Mouse (Mus musculus) NIH3T3 (cell line): ENCODE measurements around the gene Kif1c.

Source experiments
- DNase-seq: peaks from one replicate; pipeline ENCODE4 v3.0.0-alpha.2; 2012; ENCODE audit warnings: low read depth

Gene Kif1c

DNA sequence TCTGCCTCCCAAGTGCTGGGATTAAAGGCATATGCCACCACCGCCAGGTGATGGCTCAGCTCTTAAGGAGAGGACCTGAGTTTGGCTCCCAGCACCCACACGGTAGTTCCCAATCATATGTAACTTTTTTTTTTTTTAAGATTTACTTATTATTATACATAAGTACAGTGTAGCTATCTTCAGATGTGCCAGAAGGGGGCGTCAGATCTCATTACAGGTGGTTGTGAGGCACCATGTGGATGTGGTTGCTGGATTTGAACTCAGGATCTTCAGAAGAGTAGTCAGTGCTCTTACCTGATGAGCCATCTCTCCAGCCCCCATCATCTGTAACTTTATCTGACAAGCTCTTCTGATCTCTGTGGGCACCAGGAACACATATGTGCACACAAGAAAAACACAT lies 3.0 kb upstream of the Kif1c start:
- peak; percentile 38 for DNase-seq

DNA sequence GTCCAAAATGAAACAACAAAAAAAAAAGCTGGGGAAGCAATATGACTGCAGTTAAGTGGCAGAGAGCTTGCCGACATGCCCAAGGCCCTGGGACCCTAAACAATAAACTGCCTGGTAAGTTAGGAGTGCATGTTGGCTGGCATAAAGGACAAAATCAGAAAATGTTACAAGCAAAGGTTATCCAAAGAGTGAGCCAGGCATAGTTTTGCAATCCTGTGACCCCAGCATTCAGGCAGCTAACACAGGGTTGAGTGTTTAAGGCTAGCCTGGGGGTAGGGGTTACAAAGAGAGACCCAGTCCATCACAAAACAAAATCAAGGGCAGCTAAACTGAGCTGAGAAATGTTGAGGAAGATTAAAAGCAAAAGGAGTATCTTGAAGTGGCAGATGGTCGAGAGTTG lies 1.3 kb upstream of the Kif1c start:
- no peak for DNase-seq

DNA sequence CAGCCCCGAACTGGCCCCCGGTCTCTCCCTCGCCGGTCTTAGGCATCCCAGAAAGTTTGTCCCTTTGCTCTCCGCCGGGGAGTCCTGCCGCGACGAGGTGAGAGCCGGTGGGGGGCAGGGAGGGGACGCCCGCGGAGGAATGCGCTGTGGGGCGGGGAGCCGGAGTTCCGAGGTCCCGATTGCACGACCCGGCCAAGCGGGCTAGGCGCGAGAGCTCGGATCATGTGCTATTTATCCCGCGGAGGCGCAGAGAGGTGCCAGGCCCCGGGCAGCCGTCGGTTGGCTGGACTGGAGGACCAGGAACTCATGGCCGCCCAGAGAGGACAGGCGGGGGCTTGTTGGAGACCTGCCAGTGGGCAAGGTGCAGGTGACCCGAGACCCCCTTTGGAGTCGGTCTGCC lies 265 bp downstream of the Kif1c start:
- peak; percentile 70 for DNase-seq

DNA sequence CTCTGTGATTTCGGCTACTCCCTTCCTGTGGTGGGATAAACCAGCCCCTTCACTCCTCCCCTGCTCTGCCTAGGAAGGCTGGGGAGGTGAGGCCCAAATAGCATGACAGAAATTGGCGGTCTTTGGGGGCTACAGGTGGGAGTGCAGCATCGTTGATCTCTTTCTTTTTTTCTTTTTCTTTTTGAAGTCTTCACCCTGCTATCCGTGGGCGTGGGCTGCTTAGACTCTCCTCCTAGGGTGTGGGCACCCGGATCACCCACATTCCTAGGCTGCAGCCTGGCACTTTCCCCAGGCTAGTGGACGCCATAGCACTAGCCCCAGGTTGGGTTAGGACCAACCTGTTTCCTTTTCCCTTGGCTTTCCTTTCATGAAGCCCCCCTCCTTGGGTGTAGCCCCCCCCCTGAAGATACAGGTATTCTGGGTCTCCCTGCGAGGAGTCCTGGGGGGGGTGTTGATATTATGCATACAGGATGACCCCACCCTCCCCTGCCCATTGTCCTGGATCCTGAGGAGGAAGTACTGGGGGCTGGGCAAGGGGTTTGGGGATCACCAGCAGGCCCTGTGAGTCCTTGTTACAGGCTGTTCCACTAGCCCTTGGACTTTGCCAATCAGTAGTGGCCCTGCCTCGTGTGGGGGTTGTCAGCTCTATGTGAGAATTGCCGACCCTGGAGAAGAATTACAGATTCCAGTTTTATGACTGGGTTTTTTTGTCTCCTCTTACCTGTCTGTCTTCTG lies 1.0 kb downstream of the Kif1c start:
- peak; percentile 25 for DNase-seq

DNA sequence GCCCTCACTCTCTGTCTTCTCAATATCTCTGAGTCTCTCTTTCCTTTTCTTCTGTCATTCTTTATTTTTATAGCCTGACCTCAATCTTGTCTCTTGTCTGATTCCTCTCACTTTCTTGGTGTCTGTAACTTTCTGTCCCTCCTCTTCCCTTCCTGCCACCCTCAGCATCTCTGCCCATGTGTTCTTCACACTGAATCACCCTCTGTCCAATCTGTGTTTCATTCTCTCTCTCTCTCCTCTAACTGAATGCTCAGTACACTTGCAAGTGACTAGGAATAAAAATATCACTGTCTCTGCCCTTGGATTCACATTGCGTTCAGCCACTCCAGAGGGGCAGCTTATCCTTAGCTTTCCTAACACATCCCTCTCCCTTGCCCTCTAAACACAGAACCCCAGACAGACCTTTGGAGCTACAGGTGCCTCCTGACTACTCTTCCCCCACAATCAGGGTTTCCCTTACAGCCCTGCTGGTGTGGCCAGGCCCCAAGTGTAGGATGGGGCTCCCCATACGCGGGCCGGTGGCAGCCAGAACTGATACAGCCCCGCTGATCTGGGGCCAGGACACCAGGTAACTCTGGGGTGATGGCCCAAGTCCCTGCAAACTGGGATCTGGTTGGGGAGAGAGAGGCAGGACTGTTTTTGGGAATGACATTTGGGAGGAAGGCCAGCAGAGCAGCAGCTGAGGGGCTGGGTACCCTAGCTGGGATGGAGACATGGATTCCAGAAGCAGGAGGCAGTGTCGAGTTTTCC lies 1.8 kb downstream of the Kif1c start:
- no peak for DNase-seq

DNA sequence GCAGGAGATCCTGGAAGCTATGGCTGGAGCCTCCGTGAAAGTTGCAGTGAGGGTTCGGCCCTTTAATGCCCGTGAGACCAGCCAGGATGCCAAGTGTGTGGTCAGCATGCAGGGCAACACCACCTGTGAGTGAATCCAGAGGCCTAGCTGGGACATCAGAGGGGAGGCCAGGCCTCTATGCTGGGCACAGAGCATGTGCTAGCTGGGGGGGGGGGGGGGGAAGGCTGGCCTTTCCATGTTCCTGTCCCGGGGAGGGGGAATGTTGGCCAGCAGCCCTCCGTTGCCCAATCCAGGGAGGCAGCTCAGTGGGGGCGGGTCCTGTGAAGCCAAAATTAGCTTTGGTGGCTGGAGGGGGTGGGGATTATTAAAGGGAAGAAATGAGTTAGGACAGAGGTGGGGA lies 2.4 kb downstream of the Kif1c start:
- DNase-seq, result peak; percentile 68

DNA sequence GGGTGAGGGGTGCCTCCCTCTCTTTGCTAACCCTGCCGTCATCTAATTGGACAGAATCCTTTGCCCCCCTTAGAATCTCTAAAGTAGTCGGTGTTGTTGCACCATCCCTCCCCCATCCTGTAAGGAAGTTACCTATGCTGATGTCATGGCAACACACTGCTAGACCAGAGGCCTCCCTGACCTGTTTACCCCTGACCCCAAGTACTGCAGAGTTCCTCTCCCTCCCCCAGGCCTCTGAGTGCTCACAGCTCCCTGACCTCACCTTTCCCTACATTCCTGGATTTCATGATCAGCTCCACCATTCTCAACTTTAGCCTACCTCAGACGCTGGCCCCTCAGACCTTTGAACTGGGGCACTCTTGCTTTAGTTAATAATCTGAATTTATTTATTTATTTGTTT lies 5.8 kb downstream of the Kif1c start:
- DNase-seq, result no peak

DNA sequence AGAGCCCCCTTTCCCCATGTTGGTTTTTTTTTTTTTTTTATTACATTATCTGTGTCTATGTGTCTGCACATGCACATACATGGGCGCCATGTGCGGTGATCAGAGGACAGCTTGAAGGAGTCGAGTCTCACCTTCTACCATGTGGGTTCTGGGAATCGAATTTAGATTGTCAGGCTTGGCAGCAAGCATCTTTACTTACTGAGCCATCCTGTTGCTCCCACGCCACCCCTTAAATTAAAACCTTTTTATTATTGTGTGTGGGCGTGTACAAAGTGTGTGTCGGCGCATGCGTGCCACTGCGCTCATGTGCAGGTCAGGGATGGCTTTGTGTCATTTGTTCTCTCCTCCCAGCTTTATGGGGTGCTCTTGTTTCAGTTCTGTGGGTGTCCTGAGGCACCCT lies 10.7 kb downstream of the Kif1c start:
- DNase-seq, result no peak

DNA sequence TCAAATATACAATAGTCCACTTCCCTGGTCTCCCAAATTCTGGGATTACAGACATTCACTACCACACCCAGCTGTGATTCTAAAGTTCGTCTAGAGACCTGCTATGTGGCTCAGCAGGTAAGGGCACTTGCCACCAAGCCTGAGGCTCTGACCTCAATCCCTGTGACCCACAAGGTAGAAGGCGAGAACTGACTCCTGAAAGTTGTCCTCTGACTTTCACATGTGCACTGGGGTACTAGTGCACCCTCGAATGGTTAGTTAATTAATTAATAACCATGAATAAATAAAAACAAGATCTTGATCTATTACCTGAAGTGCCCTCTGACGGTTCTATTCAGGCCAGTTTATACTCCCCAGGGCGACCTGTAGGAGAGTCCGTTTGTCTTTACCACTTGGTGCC lies 12.9 kb downstream of the Kif1c start:
- DNase-seq, result no peak

DNA sequence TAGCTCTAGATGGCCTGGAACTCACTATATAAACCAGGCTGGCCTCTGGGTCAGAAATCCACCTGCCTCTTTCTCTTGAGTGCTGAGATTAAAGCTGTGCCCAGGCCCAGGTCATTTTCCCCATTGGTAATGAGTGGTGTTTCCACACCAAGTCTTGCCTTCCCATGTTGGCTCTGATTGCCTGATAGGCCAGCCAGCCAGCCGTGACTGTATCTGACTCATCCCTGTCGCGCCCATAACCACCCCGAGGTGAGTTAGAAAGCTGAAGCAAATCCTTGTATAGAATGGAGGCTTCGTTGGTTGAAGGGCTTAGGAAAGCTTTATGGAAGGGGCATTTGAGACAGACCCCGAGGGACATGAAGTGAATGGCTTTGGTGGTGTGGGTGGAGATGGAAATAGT lies 15.5 kb downstream of the Kif1c start:
- DNase-seq, result peak; percentile 82

DNA sequence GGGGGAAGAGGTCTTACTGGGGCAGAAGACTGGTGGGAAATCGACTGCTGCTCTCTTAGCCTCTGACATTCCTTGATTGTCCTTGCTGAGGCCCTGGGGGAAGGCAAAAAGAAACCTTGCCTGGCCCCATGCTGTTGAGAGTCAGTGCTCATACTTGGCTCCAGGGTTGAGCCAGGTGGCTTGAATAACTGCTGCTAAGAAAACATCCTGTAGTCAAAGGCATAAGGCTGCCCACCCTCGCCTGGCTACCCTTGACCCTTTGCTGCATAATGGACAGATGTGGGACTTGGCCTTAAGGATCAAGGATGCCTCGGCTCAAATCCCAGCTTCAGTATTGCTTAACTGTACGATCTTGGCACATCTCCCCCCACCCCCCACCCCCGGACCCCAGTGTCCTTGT lies 18.1 kb downstream of the Kif1c start:
- no peak for DNase-seq

DNA sequence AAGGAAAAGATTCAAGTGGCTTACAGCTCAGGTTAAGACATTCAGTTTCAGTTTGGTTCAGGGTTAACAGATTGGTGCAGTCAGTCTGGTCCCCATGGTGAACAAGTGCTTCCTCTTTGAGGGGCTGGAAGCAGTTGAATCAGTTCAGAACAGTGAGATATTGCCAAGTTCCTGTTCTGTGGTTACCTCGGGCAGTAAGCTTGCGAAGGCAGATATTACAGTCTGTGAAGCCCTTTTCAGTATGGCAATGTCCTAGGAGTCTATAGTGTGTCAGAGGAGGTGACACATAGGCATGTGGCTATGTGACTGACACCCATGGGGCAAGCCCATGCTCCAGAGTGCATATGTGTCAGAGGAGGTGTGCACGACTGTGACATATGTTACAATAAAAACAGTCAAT lies 20.2 kb downstream of the Kif1c start:
- DNase-seq, result no peak

DNA sequence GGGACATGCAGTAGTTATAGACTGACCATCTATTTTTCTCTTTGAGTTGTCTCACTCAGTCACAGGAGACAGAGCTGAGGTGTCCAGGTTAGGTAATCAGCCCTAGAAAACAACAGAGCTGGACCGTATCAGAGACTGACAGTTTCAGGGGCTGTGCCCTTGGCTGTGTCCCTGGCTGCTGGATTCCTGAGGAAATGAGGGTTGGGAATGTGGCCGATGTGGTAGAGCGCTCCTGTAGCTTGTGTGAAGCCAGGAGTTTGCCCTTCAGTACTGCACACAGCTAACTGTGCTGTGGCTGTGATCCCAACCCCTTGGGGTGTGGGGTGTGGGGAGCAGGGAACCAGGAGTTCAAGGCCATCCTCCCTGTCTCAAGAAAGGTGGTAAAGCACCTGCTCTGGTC lies 20.7 kb downstream of the Kif1c start:
- DNase-seq, result no peak

DNA sequence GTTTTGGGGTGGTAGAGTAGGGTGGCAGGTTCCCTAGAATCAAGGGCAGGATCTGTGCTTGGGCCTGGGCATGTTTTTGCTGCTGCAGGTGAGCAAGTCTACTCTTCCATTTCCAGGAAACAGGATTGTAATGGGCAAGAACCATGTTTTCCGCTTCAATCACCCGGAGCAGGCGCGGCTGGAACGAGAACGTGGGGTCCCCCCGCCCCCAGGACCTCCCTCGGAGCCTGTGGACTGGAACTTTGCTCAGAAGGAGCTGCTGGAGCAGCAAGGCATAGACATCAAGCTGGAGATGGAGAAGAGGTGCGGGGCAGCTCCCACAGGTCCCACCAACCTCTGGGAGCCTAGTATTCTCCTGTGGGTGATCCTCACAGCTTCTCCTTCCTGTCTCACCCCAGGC lies 24.4 kb downstream of the Kif1c start:
- no peak for DNase-seq

DNA sequence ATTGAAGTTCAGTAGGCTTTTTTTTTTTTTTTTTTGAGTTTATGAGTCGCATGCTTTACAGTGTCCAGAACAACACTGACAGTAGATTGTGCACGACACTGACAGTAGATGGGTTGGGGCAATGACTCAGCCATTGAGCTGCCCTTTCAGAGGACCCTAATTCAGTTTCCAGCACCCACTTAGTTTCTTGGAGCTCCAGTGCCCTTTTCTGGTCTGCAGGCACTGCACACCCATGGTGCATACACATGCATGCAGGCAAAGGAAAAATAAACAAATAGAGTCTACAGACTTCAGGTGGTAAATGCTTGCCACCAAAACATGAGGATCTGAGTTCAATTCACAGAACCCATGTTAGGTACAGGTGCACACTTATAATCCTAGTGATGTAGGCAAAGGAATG lies 26.2 kb downstream of the Kif1c start:
- DNase-seq, result no peak

DNA sequence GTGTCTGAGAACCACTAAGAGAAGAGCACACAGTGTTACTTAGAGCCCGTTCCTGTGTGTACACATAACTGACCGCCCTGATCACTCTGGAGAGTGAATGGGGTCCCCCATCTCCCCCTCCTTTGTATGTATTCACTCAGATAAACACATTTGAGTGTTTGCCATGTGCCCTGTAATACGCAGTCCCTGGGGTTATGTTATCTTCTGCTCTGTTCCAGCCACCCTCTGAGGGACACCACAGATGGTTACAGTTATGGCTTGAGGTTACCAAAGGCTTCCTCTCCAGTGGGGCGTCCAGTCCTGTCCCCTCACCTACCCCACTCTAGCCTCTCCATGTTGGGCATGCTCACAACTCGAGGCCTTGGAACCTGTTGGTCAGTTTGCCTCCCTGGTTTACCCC lies 27.0 kb downstream of the Kif1c start:
- DNase-seq, result no peak

DNA sequence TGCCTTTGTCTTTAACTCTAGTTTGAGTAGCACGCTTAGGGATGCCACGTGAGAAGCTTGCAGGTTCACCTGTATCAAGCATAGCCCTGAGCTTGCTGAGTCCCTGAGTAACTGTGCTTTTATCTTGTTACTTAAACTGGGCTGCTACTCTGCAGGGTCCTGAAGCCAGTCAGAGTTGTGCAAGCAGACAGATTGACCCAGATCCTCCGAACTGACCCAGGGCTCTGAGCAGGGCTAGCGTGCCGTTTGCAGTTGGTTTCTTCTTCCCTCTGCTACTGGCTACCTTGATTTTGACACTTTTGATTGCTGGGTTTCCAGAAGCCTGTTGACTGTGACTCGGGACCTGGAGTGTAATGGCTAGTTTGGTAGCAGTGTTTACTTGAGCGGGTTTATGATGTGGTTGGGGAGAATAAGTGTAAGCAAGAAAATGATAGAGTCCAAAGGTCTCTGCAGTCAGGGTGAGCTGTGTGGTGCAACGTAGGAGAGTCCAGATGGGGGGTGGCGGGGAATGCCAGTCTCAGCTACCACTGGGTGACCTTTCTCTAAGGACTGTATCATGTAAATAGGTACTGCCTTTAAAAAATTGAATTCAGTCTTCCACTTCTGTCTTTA lies 30.2 kb downstream of the Kif1c start:
- DNase-seq, result no peak

DNA sequence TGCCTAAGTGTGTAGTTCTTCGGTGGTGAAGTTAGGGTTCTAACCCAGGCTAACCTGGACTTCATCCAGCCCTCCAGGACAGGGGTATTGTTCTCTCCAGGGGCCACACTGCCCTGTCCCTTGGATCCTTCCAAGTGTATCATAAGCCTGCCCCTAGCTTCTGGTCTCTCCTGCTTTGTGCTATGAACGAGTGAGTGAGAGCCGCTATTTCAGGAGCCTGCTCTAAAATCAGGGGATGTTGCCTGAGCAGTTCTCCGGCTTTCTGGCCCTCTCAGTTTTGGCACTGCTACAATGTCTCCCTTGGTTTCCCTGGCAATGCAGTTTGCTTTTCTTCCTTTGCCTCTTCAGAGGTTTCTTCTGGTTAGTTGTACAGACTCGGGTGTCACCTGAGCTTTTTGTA lies 30.8 kb downstream of the Kif1c start:
- no peak for DNase-seq

DNA sequence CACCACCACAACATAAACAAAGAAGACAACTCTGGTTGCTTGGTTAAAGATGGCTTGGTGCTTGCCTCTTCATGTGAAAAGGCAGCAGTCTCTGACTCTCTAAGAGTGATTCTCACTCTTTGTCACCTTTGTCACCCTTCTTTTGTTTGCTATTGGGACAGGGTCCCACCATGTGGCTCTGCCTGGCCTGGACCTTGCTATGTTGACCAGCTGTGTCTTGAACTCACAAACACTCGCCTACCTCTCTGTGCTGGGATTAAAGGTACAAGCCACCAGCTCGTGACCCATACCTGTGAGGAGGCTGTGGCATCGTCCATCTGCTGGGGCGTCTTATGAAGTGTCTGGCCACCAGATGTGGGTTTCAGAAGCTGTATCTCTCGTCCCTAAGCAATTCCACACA lies 32.9 kb downstream of the Kif1c start:
- DNase-seq, result no peak

DNA sequence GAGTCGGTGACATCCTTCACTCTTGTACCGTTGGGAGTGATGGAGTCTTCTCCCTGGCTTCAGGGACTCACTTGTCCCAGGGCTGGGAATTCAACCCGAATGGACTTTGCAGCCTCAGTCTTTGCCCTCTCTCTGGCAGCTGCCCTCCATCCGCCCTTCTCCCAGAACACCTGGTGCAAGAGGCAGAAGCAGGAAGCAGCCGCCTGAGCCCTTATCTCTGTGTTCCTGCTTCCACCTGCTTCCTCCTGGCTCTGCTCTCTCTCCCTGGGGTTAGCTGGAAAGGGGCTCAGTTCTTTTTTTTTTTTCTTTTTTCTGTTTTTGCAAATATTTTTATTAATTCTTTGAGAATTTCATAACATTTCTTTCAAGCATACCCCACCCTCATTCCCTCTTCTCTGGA lies 37.4 kb downstream of the Kif1c start:
- no peak for DNase-seq

DNA sequence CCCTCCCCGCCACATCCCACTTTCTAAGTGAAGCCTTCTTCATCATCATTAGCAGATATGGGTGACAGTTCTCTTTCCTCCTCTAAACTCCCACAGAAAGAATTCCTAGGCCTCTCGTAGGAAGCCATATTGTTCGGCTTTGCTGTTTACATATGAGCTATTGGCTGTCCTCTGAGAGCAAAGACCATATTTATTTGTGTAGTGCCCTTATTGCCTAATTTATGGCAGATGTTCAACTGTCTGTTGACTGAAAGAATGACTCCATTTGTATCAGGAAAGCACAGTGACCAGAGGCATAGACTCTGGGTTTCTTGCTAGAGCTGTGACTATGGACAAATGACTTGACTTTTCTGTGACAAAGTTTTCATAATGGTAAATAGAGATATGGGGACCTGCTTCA lies 41.3 kb downstream of the Kif1c start:
- no peak for DNase-seq

DNA sequence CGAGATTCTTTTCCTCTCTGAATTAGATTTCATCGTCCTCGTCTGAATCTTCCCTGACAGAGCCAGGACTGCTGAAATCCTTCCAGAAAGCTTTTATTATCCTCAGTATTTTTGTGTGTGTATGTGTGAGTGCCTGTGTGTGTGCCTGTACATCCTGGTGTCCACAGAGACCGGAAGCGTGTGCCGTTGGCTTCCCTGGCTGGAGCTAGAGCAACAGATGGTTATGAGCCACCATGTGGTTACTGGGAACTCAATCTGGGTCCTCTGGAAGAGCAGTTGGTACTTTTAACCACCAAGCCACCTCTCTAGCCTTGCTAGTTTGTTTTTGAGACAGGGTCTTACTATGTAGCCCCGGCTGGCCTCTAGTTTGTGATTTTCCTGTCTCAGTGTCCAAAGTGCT lies 41.8 kb downstream of the Kif1c start:
- DNase-seq, result no peak
